Mouse (Mus musculus) G1E (cell line): ENCODE data around the gene Zfp593. TPM values are rescaled to one million over a fixed set of nuclear protein-coding genes. Genes with fewer than 3 reads are reported as not detected.

ENCODE experiments used
- ATAC-seq: 2 replicates; pipeline ENCODE4 v1.8.0; 2016; ENCODE audit warnings: mild to moderate bottlenecking; ENCODE audit not compliant: insufficient number of reproducible peaks, poor library complexity, low FRiP score, severe bottlenecking; ENCODE audit errors: extremely low read depth
- DNase-seq: peaks from one replicate; pipeline ENCODE4 v3.0.0; 2012; ENCODE audit warnings: low spot score
- H3K27me3 ChIP-seq: 2 replicates; pipeline ENCODE4 v1.6.1; 2012; ENCODE audit warnings: mild to moderate bottlenecking, low read length, inconsistent platforms; ENCODE audit not compliant: insufficient read depth
- H3K36me3 ChIP-seq: replicated peaks from 2 replicates; pipeline ENCODE3; 2012; ENCODE audit warnings: mild to moderate bottlenecking, inconsistent platforms
- H3K4me1 ChIP-seq: 2 replicates; pipeline ENCODE4 v1.6.1; 2012; ENCODE audit warnings: low read depth, low read length, inconsistent platforms, mixed read lengths; ENCODE audit not compliant: insufficient read depth
- H3K4me3 ChIP-seq: 2 replicates; pipeline ENCODE4 v1.5.1; 2012; ENCODE audit warnings: low read depth, mild to moderate bottlenecking, inconsistent platforms, low read length, moderate library complexity, mixed read lengths
- H3K9me3 ChIP-seq: replicated peaks from 2 replicates; pipeline ENCODE4 v1.6.1; 2012; ENCODE audit warnings: inconsistent platforms
- CTCF ChIP-seq: IDR thresholded peaks from 2 replicates; pipeline ENCODE4 v1.5.1; 2012; ENCODE audit warnings: low read depth, low read length, inconsistent platforms, mixed read lengths
- GATA1 ChIP-seq: IDR thresholded peaks from 2 replicates; pipeline ENCODE4 v1.6.1; 2012; ENCODE audit warnings: borderline replicate concordance, low read length, inconsistent platforms, mixed read lengths
- GATA2 ChIP-seq: IDR thresholded peaks from 2 replicates; pipeline ENCODE4 v1.6.1; 2012; ENCODE audit warnings: low read depth, low read length, inconsistent platforms, borderline replicate concordance
- POLR2AphosphoS5 ChIP-seq: IDR thresholded peaks from 2 replicates; pipeline ENCODE4 v1.6.1; 2012; ENCODE audit warnings: low read depth, low read length, inconsistent platforms; ENCODE audit not compliant: insufficient replicate concordance
- TAL1 ChIP-seq: conservative IDR thresholded peaks from 2 replicates; pipeline ENCODE4 v1.6.1; 2012; ENCODE audit warnings: low read depth, low read length, inconsistent platforms, mixed read lengths
- polyA plus RNA-seq: library from polyadenylated mRNA; stranded (reverse); fragments of >175 nt; gene quantifications from 2 replicates; pipeline ENCODE4 v1.2.3, GENCODE M21; 2012
- total RNA-seq, 2 experiments: library from RNA; stranded (forward) in 1 of 2; stranded (reverse) in 1 of 2; fragments of 200-1000 nt in 1 of 2; fragments of >200 nt in 1 of 2; fragmentation: Nextera tagmentation in 1 of 2; gene quantifications; 2 replicates each; pipeline ENCODE4 v1.2.3; 2014 to 2017

Zfp593 gene
- total and polyA plus RNA-seq, 3 experiments, result 9.8 to 41.8 (median 10.2) TPM

DNA sequence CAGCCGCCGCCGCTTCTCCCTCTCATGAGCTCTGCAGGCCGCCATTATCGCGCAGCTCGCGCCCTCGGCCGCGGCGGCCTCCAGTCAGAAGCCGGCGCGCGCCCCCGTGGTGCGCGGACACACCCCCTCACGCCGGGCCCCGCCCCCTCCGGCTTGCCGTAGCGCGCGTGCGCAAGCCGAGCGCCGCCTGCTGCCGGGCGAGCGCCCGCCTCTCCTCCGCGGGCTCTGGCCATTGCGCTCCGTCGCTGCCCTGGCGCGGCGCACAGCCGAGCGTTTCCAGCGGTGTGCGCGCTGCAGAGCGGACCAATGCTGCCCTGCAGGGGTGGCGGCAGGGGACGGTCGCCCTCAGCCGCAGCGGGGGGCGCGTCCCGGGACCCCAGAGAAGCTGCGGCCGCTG is 41.8 kb upstream of the Zfp593 start:
- TF ChIP-seq POLR2AphosphoS5, result no peak
- TF ChIP-seq GATA2, result no peak
- TF ChIP-seq GATA1, result no peak
- TF ChIP-seq CTCF, result no peak
- no peak for TF ChIP-seq TAL1
- peaks cover 36% of the 10 kb centered on the region for H3K36me3 ChIP-seq
- peaks cover 41% of the 10 kb centered on the region for H3K4me1 ChIP-seq
- peak overlapping the region; percentile 98 for H3K4me3 ChIP-seq
- H3K27me3 ChIP-seq, result no peaks in the 10 kb centered on the region
- ATAC-seq (peak; percentile 61), DNase-seq (peak; percentile 85)
- H3K9me3 ChIP-seq, result no peaks in the 10 kb centered on the region

- DNase-seq (peak; percentile 22), ATAC-seq (no peak)
- TF ChIP-seq TAL1, result no peak
- TF ChIP-seq POLR2AphosphoS5, result no peak
- no peak for TF ChIP-seq GATA2
- TF ChIP-seq CTCF, result no peak
- TF ChIP-seq GATA1, result no peak
- H3K4me3 ChIP-seq, result peak overlapping the region; percentile 98
- no peaks in the 10 kb centered on the region for H3K27me3 ChIP-seq
- peaks cover 39% of the 10 kb centered on the region for H3K4me1 ChIP-seq
- H3K36me3 ChIP-seq, result peaks cover 43% of the 10 kb centered on the region
- H3K9me3 ChIP-seq, result no peaks in the 10 kb centered on the region
Observed at GRCm38 (mm10) chr4:134286226-134287167, 41.1 kb upstream of the Zfp593 start.

- TF ChIP-seq TAL1 (no peak), GATA2 (no peak), POLR2AphosphoS5 (no peak), CTCF (no peak), GATA1 (no peak)
- Histone ChIP-seq H3K27me3 (no peaks in the 10 kb centered on the region), H3K4me3 (no peak overlapping the region), H3K9me3 (no peaks in the 10 kb centered on the region), H3K36me3 (peaks cover 54% of the 10 kb centered on the region), H3K4me1 (peaks cover 39% of the 10 kb centered on the region)
- ATAC-seq, result no peak
- no peak for DNase-seq
Observed at GRCm38 (mm10) chr4:134284942-134285341, 39.5 kb upstream of the Zfp593 start.

GRCm38 (mm10) chr4:134273417-134274345 is 28.3 kb upstream of the Zfp593 start:
- DNase-seq, result peak; percentile 43
- Histone ChIP-seq H3K4me1 (peaks cover 24% of the 10 kb centered on the region), H3K36me3 (peaks cover 36% of the 10 kb centered on the region), H3K4me3 (peak overlapping the region; percentile 54; the same call in 1 of the 2 replicates), H3K9me3 (no peaks in the 10 kb centered on the region), H3K27me3 (no peaks in the 10 kb centered on the region)
- TF ChIP-seq TAL1, result peak; percentile 51
- no peak for TF ChIP-seq CTCF
- TF ChIP-seq POLR2AphosphoS5, result no peak
- no peak for TF ChIP-seq GATA2
- ATAC-seq, result peak; percentile 78

DNA sequence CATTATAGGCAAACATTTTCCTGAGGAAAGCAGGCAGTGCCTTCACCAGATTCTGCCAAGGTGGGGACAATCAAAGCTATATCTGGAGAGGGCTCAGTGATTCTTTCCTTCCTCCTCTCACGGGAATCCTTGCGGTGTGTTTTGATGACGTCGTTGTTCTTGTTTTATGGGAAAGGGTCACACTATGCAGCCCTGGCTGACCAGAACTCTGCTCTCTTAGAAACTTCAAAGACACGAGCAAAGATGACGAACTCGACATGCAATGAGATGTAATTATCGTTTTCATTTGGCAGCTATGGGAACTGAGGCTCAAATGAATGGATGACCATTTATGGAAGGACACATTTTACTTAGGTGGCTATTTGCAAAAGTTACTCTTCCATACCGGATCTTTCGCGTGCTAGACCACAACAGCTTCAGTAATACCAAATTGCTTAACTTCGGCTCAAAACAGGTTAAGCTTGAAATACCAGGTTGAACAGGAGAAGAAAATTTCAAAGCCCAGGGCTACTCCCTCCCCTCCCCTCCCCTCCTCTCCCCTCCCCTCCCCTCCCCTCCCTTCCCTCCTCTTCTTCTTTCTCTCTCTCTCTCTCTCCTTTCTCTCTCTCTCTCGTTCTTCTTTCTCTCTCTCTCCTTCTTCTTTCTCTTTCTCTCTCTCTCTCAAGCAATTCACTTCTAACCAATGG is 27.5 kb upstream of the Zfp593 start:
- DNase-seq (no peak), ATAC-seq (no peak)
- TF ChIP-seq POLR2AphosphoS5 (no peak), CTCF (no peak), GATA1 (no peak), GATA2 (no peak), TAL1 (no peak)
- Histone ChIP-seq H3K36me3 (peaks cover 29% of the 10 kb centered on the region), H3K4me3 (peak overlapping the region; percentile 54), H3K4me1 (peaks cover 22% of the 10 kb centered on the region), H3K27me3 (no peaks in the 10 kb centered on the region), H3K9me3 (no peaks in the 10 kb centered on the region)
